Mouse (Mus musculus) heart, adult 2 months (tissue): ENCODE results near the gene Npr3.
A peak's percentile ranks its signal among the peaks of the same experiment; 100 is the strongest.

Experiments used
- EP300 ChIP-seq: fragments of 200-500 bp; IDR thresholded peaks from 2 replicates; pipeline ENCODE4 v1.6.1; 2011; ENCODE audit warnings: low read depth, low read length, control low read depth; ENCODE audit not compliant: insufficient read depth
- POLR2A ChIP-seq: fragments of 200-500 bp; IDR thresholded peaks from 2 replicates; pipeline ENCODE4 v1.6.1; 2011; ENCODE audit warnings: mild to moderate bottlenecking, low read depth, low read length, control low read depth; ENCODE audit not compliant: insufficient read depth

DNA sequence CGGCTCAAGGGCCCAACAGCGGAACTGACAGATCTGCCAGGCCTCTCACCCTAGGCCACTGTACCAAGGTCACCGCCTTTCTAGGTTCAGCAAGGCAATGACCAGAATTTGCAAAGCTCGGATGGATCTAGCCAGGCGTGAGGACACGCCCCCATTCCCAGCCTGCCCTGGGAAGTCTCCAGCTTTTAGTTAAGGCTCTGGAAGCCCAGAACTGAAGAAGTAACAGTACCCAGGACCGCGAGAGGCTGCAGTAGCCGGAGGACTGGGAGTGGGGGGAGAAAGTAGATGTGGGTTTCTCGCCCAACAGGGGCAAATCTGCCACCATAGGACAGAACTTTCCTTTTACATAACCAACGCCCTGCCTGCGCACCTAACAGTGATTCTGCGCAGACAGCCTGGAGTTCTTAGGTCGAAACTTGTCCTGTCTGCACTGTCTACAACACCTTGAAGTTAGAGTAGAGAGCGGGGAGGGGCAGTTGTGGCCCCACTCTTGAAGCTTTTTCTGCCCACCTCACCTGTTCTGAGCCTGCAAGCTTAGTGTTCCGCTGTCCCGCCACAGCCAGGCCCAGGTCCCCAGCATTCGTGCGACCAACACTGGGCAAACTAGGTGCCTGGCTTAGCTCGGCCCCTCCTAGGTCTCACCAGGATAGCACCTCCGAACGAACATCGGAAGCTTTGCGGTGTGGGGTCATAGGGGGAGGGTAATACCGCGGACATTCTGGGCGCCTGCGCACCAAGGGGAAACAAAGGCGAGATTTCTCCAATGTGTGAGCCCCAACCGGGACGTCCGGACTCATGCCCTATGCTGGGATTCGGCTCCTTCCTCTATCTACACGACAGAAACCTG is 3.7 kb downstream of the Npr3 start:
- no peak for TF ChIP-seq EP300
- 0 out of 2 replicates have a peak, but pooled peaks have one; percentile 16 for TF ChIP-seq POLR2A
